Mouse (Mus musculus) ES-E14 (cell line): ENCODE measurements around the gene Rnf181. TPM values are rescaled to one million over a fixed set of nuclear protein-coding genes. Genes with fewer than 3 reads are reported as not detected.

Source experiments
- DNase-seq: peaks from one replicate; pipeline ENCODE4 v3.0.0-alpha.2; 2013; ENCODE audit warnings: low read depth, low spot score
- H3K27ac ChIP-seq: 2 replicates; pipeline ENCODE4 v1.5.1; 2012; ENCODE audit warnings: low read depth, mild to moderate bottlenecking, low read length, moderate library complexity, mixed read lengths; ENCODE audit not compliant: poor library complexity, insufficient read depth, severe bottlenecking
- H3K36me3 ChIP-seq: 2 replicates; pipeline ENCODE4 v1.6.1; 2012; ENCODE audit warnings: mild to moderate bottlenecking, low read length, moderate library complexity, mixed read lengths; ENCODE audit not compliant: control insufficient read depth, poor library complexity, insufficient read depth, severe bottlenecking
- H3K4me1 ChIP-seq, 2 experiments: fragments of 150-350 bp in 1 of 2; sonication (generic) in 1 of 2; 2 replicates each; pipeline ENCODE4 v1.6.1; 2012; ENCODE audit warnings: low read length in 2 of 2, mild to moderate bottlenecking in 1 of 2, mixed read lengths in 1 of 2; ENCODE audit not compliant: control insufficient read depth in 2 of 2, insufficient read depth in 2 of 2, poor library complexity in 1 of 2
- H3K4me3 ChIP-seq, 2 experiments: fragments of 150-350 bp in 1 of 2; sonication (generic) in 1 of 2; 2 replicates each; pipeline ENCODE4 v1.5.1; 2012; ENCODE audit warnings: low read length in 2 of 2, low read depth in 1 of 2, mild to moderate bottlenecking in 1 of 2, mixed read lengths in 1 of 2; ENCODE audit not compliant: insufficient read depth in 1 of 2, poor library complexity in 1 of 2, severe bottlenecking in 1 of 2
- H3K9ac ChIP-seq: 2 replicates; pipeline ENCODE4 v1.6.1; 2012; ENCODE audit warnings: low read depth, mild to moderate bottlenecking, low read length, mixed read lengths; ENCODE audit not compliant: poor library complexity, insufficient read depth, severe bottlenecking
- H3K9me3 ChIP-seq: fragments of 150-350 bp; sonication (generic); 2 replicates; pipeline ENCODE4 v1.6.1; 2012; ENCODE audit warnings: low read depth, mild to moderate bottlenecking, low read length; ENCODE audit not compliant: control insufficient read depth, insufficient read depth
- CHD2 ChIP-seq: IDR thresholded peaks from 2 replicates; pipeline ENCODE4 v1.6.1; 2014; ENCODE audit warnings: mild to moderate bottlenecking, low read depth, low read length, inconsistent platforms
- HCFC1 ChIP-seq: IDR thresholded peaks from 2 replicates; pipeline ENCODE4 v1.6.1; 2012; ENCODE audit warnings: low read length, inconsistent platforms, borderline replicate concordance; ENCODE audit not compliant: insufficient read depth
- MAFK ChIP-seq: IDR thresholded peaks from 2 replicates; pipeline ENCODE4 v1.6.1; 2014; ENCODE audit warnings: mild to moderate bottlenecking, low read depth, low read length, inconsistent platforms; ENCODE audit not compliant: insufficient read depth
- ZC3H11A ChIP-seq: IDR thresholded peaks from 2 replicates; pipeline ENCODE4 v1.6.1; 2012; ENCODE audit warnings: low read depth, mild to moderate bottlenecking, inconsistent platforms, low read length, borderline replicate concordance
- ZNF384 ChIP-seq: IDR thresholded peaks from 2 replicates; pipeline ENCODE4 v1.6.1; 2012; ENCODE audit warnings: low read depth, low read length, inconsistent platforms
- in situ Hi-C, 2 experiments: fragments of 600-800 bp; cut with MboI; formaldehyde crosslinking; loops; one replicate each; pipeline ENCODE4 v1.15.1; 2025; ENCODE audit warnings: low sequenced_read_pairs in 2 of 2, inconsistent platforms in 1 of 2; ENCODE audit not compliant: unreplicated experiment in 2 of 2
- total RNA-seq: library from RNA; depleted of rRNA; stranded (reverse); fragments of 300-350 nt; gene quantifications from 2 replicates; pipeline ENCODE4 v1.2.3, GENCODE M21; 2012

Rnf181 gene
- total RNA-seq, 1 experiment = 62.0 TPM

- TF ChIP-seq ZNF384 (no peak), ZC3H11A (peak; percentile 15; the same call in 1 of the 2 replicates), HCFC1 (peak; percentile 32; the same call in 1 of the 2 replicates), MAFK (no peak)
- in situ Hi-C loops = no loop called here
- Histone ChIP-seq H3K4me3 (peak overlapping the region; percentile 91 to 92), H3K9ac (peak overlapping the region; percentile 95), H3K9me3 (no peaks in the 10 kb centered on the region), H3K36me3 (peaks cover 14% of the 10 kb centered on the region), H3K27ac (peak overlapping the region; percentile 71; the same call in 1 of the 2 replicates), H3K4me1 (peaks cover 0 to 2% of the 10 kb centered on the region in 2 experiments; a peak in 1 of 4 replicates)
- DNase-seq = peak; percentile 94
Measured at GRCm38 (mm10) chr6:72362132-72363028, 4.4 kb downstream of the Rnf181 start.

DNA sequence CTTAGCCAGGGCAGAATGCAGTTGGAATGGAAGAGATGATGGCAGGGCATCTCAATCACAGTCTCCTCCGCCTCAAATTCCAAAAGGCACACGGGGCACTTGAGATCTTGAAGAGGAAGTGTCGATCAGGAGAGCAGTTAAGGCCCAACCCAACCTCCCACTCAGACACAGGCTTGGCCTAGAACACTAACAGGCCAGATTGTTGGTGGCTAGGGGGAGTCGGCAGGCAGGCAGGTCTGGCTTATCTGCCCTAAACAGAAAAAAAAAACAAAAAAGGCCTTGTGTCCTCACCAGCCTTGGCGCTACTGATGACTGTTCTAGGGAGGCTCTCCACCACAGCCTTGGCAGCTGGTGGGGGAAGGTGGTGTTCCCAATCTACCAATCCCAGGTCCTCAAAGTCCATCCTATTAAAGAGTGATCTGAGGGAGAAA, 5.6 kb downstream of the Rnf181 start:
- no peak overlapping the region for H3K27ac ChIP-seq
- TF ChIP-seq ZNF384 (no peak), ZC3H11A (no peak), CHD2 (no peak), HCFC1 (no peak), MAFK (no peak)
- peaks cover 14% of the 10 kb centered on the region for H3K36me3 ChIP-seq
- DNase-seq = no peak
- in situ Hi-C loops = no loop called here
- H3K9ac ChIP-seq = peak overlapping the region; percentile 95; the same call in 1 of the 2 replicates
- peaks cover 0 to 2% of the 10 kb centered on the region in 2 experiments; a peak in 1 of 4 replicates for H3K4me1 ChIP-seq
- peak overlapping the region; percentile 19 to 92; a peak in 3 of 4 replicates for H3K4me3 ChIP-seq
- H3K9me3 ChIP-seq = no peaks in the 10 kb centered on the region

DNA sequence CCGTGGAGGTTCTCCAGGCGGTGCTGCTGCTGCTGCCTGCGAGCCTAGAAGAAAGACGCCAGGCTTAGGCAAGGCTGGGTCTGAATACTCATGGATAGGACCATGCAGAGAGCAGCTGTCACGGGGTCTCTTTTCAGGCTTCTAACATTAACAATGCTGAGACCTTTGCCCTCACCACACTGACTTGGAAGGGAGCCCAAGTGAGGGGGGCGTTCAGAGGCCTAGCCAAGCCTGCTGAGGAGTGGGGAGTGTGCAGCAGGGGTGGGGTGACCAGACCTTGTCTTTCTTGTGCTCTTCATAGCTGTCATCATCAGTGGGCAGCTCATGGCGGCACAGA, 6.2 kb downstream of the Rnf181 start:
- Histone ChIP-seq H3K36me3 (peaks cover 14% of the 10 kb centered on the region), H3K9me3 (no peaks in the 10 kb centered on the region), H3K4me1 (peaks cover 0 to 2% of the 10 kb centered on the region in 2 experiments; a peak in 2 of 4 replicates), H3K27ac (no peak overlapping the region), H3K4me3 (no peak overlapping the region), H3K9ac (peak overlapping the region; percentile 32; the same call in 1 of the 2 replicates)
- in situ Hi-C loops = no loop called here
- no peak for TF ChIP-seq ZNF384
- TF ChIP-seq HCFC1 = no peak
- TF ChIP-seq MAFK = no peak
- TF ChIP-seq CHD2 = no peak
- no peak for TF ChIP-seq ZC3H11A
- no peak for DNase-seq

GRCm38 (mm10) chr6:72359891-72360598, 6.7 kb downstream of the Rnf181 start:
- DNase-seq = no peak
- Histone ChIP-seq H3K9me3 (no peaks in the 10 kb centered on the region), H3K36me3 (peaks cover 14% of the 10 kb centered on the region), H3K4me3 (no peak overlapping the region), H3K27ac (no peak overlapping the region), H3K4me1 (peaks cover 0 to 2% of the 10 kb centered on the region in 2 experiments; a peak in 2 of 4 replicates), H3K9ac (0 out of 2 replicates have a peak overlapping the region, but pooled peaks have one; percentile 32)
- no peak for TF ChIP-seq HCFC1
- TF ChIP-seq MAFK = no peak
- no peak for TF ChIP-seq CHD2
- no peak for TF ChIP-seq ZC3H11A
- TF ChIP-seq ZNF384 = no peak
- in situ Hi-C loops = no loop called here
